ENCODE assay signal across 20 mouse cellular contexts in genomic region chr10:71008721-71009120, GRCm38 (mm10).
DNase-seq lines count a peak whose midpoint lies in the region; ATAC-seq lines count a peak whose summit lies in the region.
"Had no signal": no experiment of that assay in that cellular context is flagged by ENCODE, and none has a peak within 500 bp of the region (broad histone marks: within the 10 kb centered on the region; RNA-seq: fewer than 3 reads in every experiment).

No protein-coding gene starts in this region.

- intact Hi-C loops in heart, postnatal 10 days (cut with DNase I) = no loop called here
- intact Hi-C loops in heart, postnatal 25 days (cut with DNase I) = no loop called here

- no peak overlapping the region for H3K9ac ChIP-seq in heart, embryonic 13.5 days
- H3K9ac ChIP-seq in lung, embryonic 16.5 days (ENCODE audit: low read length) = no peak overlapping the region
- H3K9ac ChIP-seq: forebrain, embryonic 13.5 days; forebrain, postnatal 0 days; hindbrain, embryonic 14.5 days; intestine, embryonic 15.5 days had no signal

- peak overlapping the region; percentile 25 for H3K27ac ChIP-seq in heart, embryonic 13.5 days (replicated peaks)
- H3K27ac ChIP-seq in heart, embryonic 10.5 days = no peak overlapping the region
- peak overlapping the region; percentile 44 for H3K27ac ChIP-seq in lung, embryonic 16.5 days (ENCODE audit: low read length)
- H3K27ac ChIP-seq: embryonic facial prominence, embryonic 10.5 days; forebrain, embryonic 13.5 days; hindbrain, embryonic 10.5 days; hindbrain, embryonic 14.5 days; intestine, embryonic 15.5 days had no signal

- WGBS in heart, embryonic 13.5 days = 68% methylated on average over 11 of the region's 11 CpGs
- WGBS in heart, embryonic 10.5 days = 85% methylated on average over 11 of the region's 11 CpGs
- 60% methylated on average over 11 of the region's 11 CpGs for WGBS in lung, embryonic 16.5 days

- DNase-seq in heart, embryonic 10.5 days (ENCODE audit: low spot score) = no peak
- peak; percentile 24 to 32 for DNase-seq in heart, postnatal 10 days
- no peak for DNase-seq in heart, postnatal 25 days (ENCODE audit: low spot score)
- no peak for DNase-seq in lung, postnatal 4 days
- DNase-seq: adrenal gland, adult 2 months; adrenal gland, postnatal 25 days; cerebellum, adult 2 months; cerebellum, postnatal 10 days; forebrain, postnatal 0 days; gastrocnemius, postnatal 10 days; kidney, adult 18-20 months had no signal

- no peak for ATAC-seq in heart, embryonic 13.5 days (ENCODE audit: extremely low read depth, insufficient number of reproducible peaks, low FRiP score, low TSS enrichment)
- no peak for ATAC-seq in lung, embryonic 16.5 days (ENCODE audit: low read depth)
- ATAC-seq in frontal cortex, adult (ENCODE audit: low TSS enrichment) = no peak
- ATAC-seq: forebrain, embryonic 13.5 days; forebrain, postnatal 0 days; intestine, embryonic 15.5 days had no signal

- H3K36me3 ChIP-seq in heart, embryonic 13.5 days = no peaks in the 10 kb centered on the region
- H3K36me3 ChIP-seq in heart, embryonic 10.5 days = no peaks in the 10 kb centered on the region
- no peaks in the 10 kb centered on the region for H3K36me3 ChIP-seq in lung, embryonic 16.5 days (ENCODE audit: control insufficient read depth, insufficient read depth, low read length)
- H3K36me3 ChIP-seq: embryonic facial prominence, embryonic 10.5 days; hindbrain, embryonic 10.5 days; intestine, embryonic 15.5 days had no signal

- no peak overlapping the region for H3K4me2 ChIP-seq in heart, embryonic 13.5 days
- H3K4me2 ChIP-seq in lung, embryonic 16.5 days (ENCODE audit: low read depth, low read length) = 0 out of 2 replicates have a peak overlapping the region, but pooled peaks have one; percentile 11
- H3K4me2 ChIP-seq: forebrain, embryonic 13.5 days; heart, embryonic 11.5 days; hindbrain, embryonic 14.5 days; intestine, embryonic 15.5 days had no signal

- H3K4me1 ChIP-seq in heart, embryonic 13.5 days = peaks cover 5% of the 10 kb centered on the region; the same call in 1 of the 2 replicates
- no peaks in the 10 kb centered on the region for H3K4me1 ChIP-seq in heart, embryonic 10.5 days
- peaks cover 14% of the 10 kb centered on the region; the same call in 1 of the 2 replicates for H3K4me1 ChIP-seq in lung, embryonic 16.5 days (replicated peaks; ENCODE audit: control insufficient read depth, insufficient read depth, low read length)
- H3K4me1 ChIP-seq: embryonic facial prominence, embryonic 10.5 days; forebrain, embryonic 13.5 days; hindbrain, embryonic 10.5 days; intestine, embryonic 15.5 days had no signal

- no peaks in the 10 kb centered on the region for H3K9me3 ChIP-seq in heart, embryonic 13.5 days
- H3K9me3 ChIP-seq in heart, embryonic 10.5 days = no peaks in the 10 kb centered on the region
- no peaks in the 10 kb centered on the region for H3K9me3 ChIP-seq in lung, embryonic 16.5 days (ENCODE audit: control insufficient read depth, low read length)
- H3K9me3 ChIP-seq: embryonic facial prominence, embryonic 10.5 days; forebrain, embryonic 13.5 days; hindbrain, embryonic 10.5 days; intestine, embryonic 15.5 days had no signal

- no peaks in the 10 kb centered on the region for H3K27me3 ChIP-seq in heart, embryonic 13.5 days (replicated peaks)
- no peaks in the 10 kb centered on the region for H3K27me3 ChIP-seq in heart, embryonic 10.5 days (ENCODE audit: insufficient read depth, poor library complexity, severe bottlenecking)
- no peaks in the 10 kb centered on the region for H3K27me3 ChIP-seq in lung, embryonic 16.5 days (ENCODE audit: control insufficient read depth, insufficient read depth, low read depth, low read length)
- H3K27me3 ChIP-seq: forebrain, embryonic 13.5 days; intestine, embryonic 15.5 days had no signal

- H3K4me3 ChIP-seq in heart, embryonic 13.5 days = no peak overlapping the region
- H3K4me3 ChIP-seq in heart, embryonic 10.5 days = no peak overlapping the region
- no peak overlapping the region for H3K4me3 ChIP-seq in lung, embryonic 16.5 days (ENCODE audit: low read length)
- H3K4me3 ChIP-seq: embryonic facial prominence, embryonic 10.5 days; forebrain, embryonic 13.5 days; hindbrain, embryonic 10.5 days; intestine, embryonic 15.5 days had no signal

Comparison
In these comparisons a context has a peak if more than half of its experiments do, and no peak if none do; other contexts are left out.
1. DNase-seq: peak in heart, postnatal 10 days (2 of 2); none in heart, embryonic 10.5 days (single experiment), heart, postnatal 25 days (single experiment) and lung, postnatal 4 days (0 of 2).